Mouse (Mus musculus) intestine, embryonic 16.5 days (tissue): ENCODE data around the gene Ces2h. TPM values are rescaled to one million over a fixed set of nuclear protein-coding genes. Genes with fewer than 3 reads are reported as not detected.

ENCODE experiments used
- ATAC-seq: fragments of 200-750 bp; cut with Nextera tagmentation; 2 replicates; pipeline ENCODE4 v1.8.0; 2017; ENCODE audit warnings: moderate TSS enrichment, moderate library complexity
- H3K27ac ChIP-seq: fragments of 300-500 bp; sonication (generic); 2 replicates; pipeline ENCODE4 v1.5.1; 2014; ENCODE audit warnings: mild to moderate bottlenecking, low read length
- H3K27me3 ChIP-seq: fragments of 300-500 bp; sonication (generic); replicated peaks from 2 replicates; pipeline ENCODE4 v1.6.1; 2014; ENCODE audit warnings: low read length, control low read depth, mixed read lengths; ENCODE audit not compliant: control insufficient read depth, insufficient read depth
- H3K36me3 ChIP-seq: fragments of 300-500 bp; sonication (generic); 2 replicates; pipeline ENCODE4 v1.6.1; 2014; ENCODE audit warnings: low read length, control low read depth; ENCODE audit not compliant: control insufficient read depth, insufficient read depth
- H3K4me1 ChIP-seq: fragments of 300-500 bp; sonication (generic); 2 replicates; pipeline ENCODE4 v1.6.1; 2014; ENCODE audit warnings: low read length, control low read depth, mixed read lengths; ENCODE audit not compliant: control insufficient read depth, insufficient read depth
- H3K4me2 ChIP-seq: fragments of 300-500 bp; sonication (generic); 2 replicates; pipeline ENCODE4 v1.6.1; 2014; ENCODE audit warnings: low read depth, low read length, control low read depth
- H3K4me3 ChIP-seq: fragments of 300-500 bp; sonication (generic); 2 replicates; pipeline ENCODE4 v1.5.1; 2014; ENCODE audit warnings: mild to moderate bottlenecking, low read length
- H3K9ac ChIP-seq: fragments of 300-500 bp; sonication (generic); 2 replicates; pipeline ENCODE4 v1.6.1; 2014; ENCODE audit warnings: low read depth, low read length
- H3K9me3 ChIP-seq: fragments of 300-500 bp; sonication (generic); 2 replicates; pipeline ENCODE4 v1.6.1; 2016; ENCODE audit warnings: low read length, control low read depth; ENCODE audit not compliant: control insufficient read depth
- WGBS: fragments of 180-500 bp; shearing (Covaris S2); extraction: QIAGEN DNeasy Blood & Tissue Kit; methylation state at CpG from one replicate; pipeline ENCODE4 v1.1.7; 2014; 5-methylcytosine and 5-hydroxymethylcytosine counted together
- polyA plus RNA-seq: library from polyadenylated mRNA; unstranded; fragments of >200 nt; fragmentation: Nextera tagmentation; extraction: Ambion mirVana; gene quantifications from 2 replicates; pipeline ENCODE4 v1.2.1, GENCODE M21; 2015

The Ces2h gene
- 0.05 TPM in 1 of 2 replicates, not detected in the other for polyA plus RNA-seq

DNA sequence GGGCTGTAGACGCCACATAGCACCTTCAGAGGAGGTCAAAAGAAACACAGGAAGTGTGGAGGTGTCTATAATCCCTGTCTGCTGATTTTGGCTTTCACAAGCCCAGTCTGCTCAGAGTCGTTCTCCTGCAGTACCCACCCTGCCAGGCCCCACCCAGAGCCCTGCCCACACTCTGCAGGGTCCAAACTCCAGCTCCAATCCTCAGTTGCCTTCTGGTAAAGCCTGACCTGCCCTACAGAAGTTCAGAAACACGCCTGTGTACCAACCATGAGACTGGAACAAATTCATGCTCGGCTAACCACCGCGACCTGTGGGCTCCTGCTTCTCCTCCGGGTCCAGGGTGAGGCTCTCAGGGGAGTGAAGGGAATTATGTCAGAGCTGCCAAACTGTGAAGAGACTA lies at the start of gene Ces2h:
Ces2h (plus strand) TSS at position 268 of the 400 bp plus-strand sequence.
- H3K36me3 ChIP-seq = no peaks in the 10 kb centered on the region
- no peaks in the 10 kb centered on the region for H3K27me3 ChIP-seq
- no peak within 1 kb of the TSS for H3K4me3 ChIP-seq
- no peaks in the 10 kb centered on the region for H3K9me3 ChIP-seq
- 0 out of 2 replicates have a peak, but pooled peaks cover 4% of the 10 kb centered on the region for H3K4me1 ChIP-seq
- peak within 1 kb of the TSS; percentile 57; the same call in 1 of the 2 replicates for H3K27ac ChIP-seq
- 0 out of 2 replicates have a peak within 1 kb of the TSS, but pooled peaks have one; percentile 10 for H3K4me2 ChIP-seq
- WGBS = 69% methylated on average over 7 of the region's 7 CpGs
- H3K9ac ChIP-seq = peak within 1 kb of the TSS; percentile 33; the same call in 1 of the 2 replicates
- ATAC-seq = peak; percentile 95

DNA sequence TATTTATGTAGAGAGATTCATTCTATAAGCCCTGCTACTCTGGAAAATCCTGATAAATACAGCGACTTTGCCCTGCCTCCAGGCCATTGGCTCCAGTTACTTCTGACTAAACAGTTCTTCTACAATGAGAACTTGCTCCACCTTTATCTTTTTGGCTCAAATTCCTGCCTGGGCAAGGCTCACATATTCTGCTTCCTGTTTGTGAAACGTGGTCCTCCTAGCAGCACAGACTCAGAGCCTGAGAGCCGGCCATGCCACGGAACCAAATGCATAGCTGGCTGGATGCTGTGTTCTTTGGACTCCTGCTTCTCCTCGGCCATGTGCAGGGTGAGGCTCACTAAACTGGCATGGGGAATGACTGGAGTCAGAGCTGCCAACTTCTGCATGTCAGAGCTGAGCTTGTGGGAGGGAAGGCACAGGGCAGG lies 39.1 kb upstream of the Ces2h start, which contains the start of gene Ces2g:
Ces2g (plus strand) TSS at position 182 of the 425 bp plus-strand sequence.
- Histone ChIP-seq H3K4me1 (no peaks in the 10 kb centered on the region), H3K27me3 (no peaks in the 10 kb centered on the region), H3K4me3 (no peak within 1 kb of the TSS), H3K9ac (no peak within 1 kb of the TSS), H3K9me3 (no peaks in the 10 kb centered on the region), H3K27ac (no peak within 1 kb of the TSS), H3K4me2 (no peak within 1 kb of the TSS), H3K36me3 (no peaks in the 10 kb centered on the region)
- WGBS = 59% methylated on average over 5 of the region's 5 CpGs
- no peak for ATAC-seq

- Histone ChIP-seq H3K27ac (no peak overlapping the region), H3K27me3 (no peaks in the 10 kb centered on the region), H3K9ac (no peak overlapping the region), H3K4me3 (no peak overlapping the region), H3K36me3 (no peaks in the 10 kb centered on the region), H3K9me3 (no peaks in the 10 kb centered on the region), H3K4me1 (no peaks in the 10 kb centered on the region), H3K4me2 (no peak overlapping the region)
- WGBS = 77% methylated on average over 8 of the region's 8 CpGs
- peak; percentile 78 for ATAC-seq
Observed at GRCm38 (mm10) chr8:104962229-104962901, 38.3 kb upstream of the Ces2h start.

DNA sequence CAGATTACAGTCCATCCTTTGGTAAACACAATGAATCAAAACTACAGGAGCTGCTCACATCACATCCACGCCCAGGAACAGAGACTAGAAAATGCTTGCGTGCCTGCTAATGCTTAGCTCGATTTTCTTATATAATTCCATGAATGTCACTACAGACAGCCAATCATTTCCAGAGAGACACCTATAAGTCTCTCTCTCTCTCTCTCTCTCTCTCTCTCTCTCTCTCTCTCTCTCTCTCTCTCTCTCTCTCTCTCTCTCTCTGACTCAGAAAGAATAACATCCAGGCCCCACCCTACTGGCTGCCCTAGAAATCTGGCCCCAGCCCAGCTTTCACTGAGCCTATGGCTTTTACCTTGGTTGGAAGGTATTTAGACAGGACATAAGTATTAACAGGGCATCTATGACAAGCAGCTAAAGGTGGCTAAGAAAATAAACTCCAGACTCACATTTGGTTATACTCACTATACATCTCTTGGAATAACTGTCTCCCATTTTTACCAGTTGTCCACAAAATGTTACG lies 37.2 kb upstream of the Ces2h start:
- no peaks in the 10 kb centered on the region for H3K9me3 ChIP-seq
- H3K4me3 ChIP-seq = no peak overlapping the region
- H3K9ac ChIP-seq = no peak overlapping the region
- no peak overlapping the region for H3K27ac ChIP-seq
- WGBS = 73% methylated on average over 4 of the region's 4 CpGs
- no peaks in the 10 kb centered on the region for H3K36me3 ChIP-seq
- no peak overlapping the region for H3K4me2 ChIP-seq
- no peak for ATAC-seq
- no peaks in the 10 kb centered on the region for H3K4me1 ChIP-seq
- H3K27me3 ChIP-seq = no peaks in the 10 kb centered on the region

DNA sequence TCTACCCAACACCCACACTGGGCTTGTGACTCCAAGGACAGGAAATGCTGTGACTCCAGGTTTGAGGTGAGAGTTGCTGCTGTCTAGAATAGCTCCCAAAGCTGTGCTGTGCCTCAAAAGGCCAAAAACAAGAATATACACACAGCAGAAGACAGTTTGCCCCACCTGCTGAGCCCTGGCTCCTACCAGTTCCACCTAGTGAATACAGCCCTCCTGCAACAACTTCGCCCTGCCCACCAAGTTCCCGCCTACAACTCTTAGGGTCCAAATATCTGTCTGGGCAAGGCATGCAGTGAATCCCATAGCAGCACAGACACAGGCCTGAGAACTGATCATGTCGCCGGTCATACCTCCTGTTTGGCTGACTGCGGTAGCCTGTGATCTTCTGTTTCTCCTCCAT lies 16.5 kb upstream of the Ces2h start:
- Histone ChIP-seq H3K9me3 (no peaks in the 10 kb centered on the region), H3K27ac (no peak overlapping the region), H3K9ac (no peak overlapping the region), H3K4me1 (no peaks in the 10 kb centered on the region), H3K36me3 (no peaks in the 10 kb centered on the region), H3K27me3 (no peaks in the 10 kb centered on the region), H3K4me3 (no peak overlapping the region), H3K4me2 (no peak overlapping the region)
- WGBS = 93% methylated on average over 5 of the region's 5 CpGs
- ATAC-seq = no peak

DNA sequence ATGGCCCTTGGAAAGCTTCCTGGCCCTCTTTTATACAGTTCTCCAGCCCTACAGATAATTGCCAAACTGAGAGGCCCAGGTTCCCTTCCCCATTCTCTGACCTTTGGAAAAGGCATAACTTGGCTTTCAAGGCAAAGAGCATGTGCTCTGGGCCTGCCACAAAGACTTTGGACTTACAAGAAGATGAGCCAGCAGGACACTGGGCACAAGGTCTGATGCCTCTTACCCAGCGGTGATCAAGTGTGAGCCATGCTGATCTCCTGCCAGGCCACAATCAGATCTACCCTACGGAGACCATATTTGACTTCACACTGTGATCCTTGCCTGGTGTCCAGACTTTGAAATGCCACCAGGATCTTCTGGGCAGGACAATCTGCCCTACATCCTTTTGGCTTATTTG lies 15.7 kb upstream of the Ces2h start:
- H3K9me3 ChIP-seq = no peaks in the 10 kb centered on the region
- 0 out of 2 replicates have a peak, but pooled peaks have one; percentile 23 for ATAC-seq
- 92% methylated on average over 2 of the region's 2 CpGs for WGBS
- H3K4me1 ChIP-seq = no peaks in the 10 kb centered on the region
- H3K4me2 ChIP-seq = no peak overlapping the region
- H3K27me3 ChIP-seq = no peaks in the 10 kb centered on the region
- H3K36me3 ChIP-seq = no peaks in the 10 kb centered on the region
- H3K27ac ChIP-seq = no peak overlapping the region
- no peak overlapping the region for H3K4me3 ChIP-seq
- H3K9ac ChIP-seq = no peak overlapping the region

DNA sequence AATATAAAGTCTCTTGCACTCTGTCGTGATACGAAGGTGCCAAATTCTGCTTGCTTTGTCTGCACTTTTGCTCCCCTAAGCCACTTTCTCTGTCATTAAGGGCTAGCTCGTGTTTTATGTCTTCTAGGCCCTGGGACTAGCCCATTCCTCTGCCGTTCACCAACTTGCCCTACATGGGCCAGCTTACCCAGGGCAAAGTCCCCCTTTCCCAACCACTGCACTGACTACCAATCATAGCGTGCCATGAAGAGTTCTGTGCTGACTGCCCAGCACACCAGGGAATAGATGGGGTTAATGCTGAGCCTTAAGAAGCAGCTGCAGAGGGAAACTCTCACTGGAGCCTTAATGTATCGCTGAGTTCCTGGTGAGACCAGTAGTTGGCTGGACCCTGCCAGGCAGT lies 2.5 kb upstream of the Ces2h start:
- Histone ChIP-seq H3K9me3 (no peaks in the 10 kb centered on the region), H3K9ac (no peak overlapping the region), H3K4me3 (no peak overlapping the region), H3K4me2 (no peak overlapping the region), H3K4me1 (0 out of 2 replicates have a peak, but pooled peaks cover 4% of the 10 kb centered on the region), H3K27me3 (no peaks in the 10 kb centered on the region), H3K36me3 (no peaks in the 10 kb centered on the region), H3K27ac (no peak overlapping the region)
- 76% methylated on average over 6 of the region's 6 CpGs for WGBS
- ATAC-seq = 0 out of 2 replicates have a peak, but pooled peaks have one; percentile 30

- no peak overlapping the region for H3K4me3 ChIP-seq
- H3K4me2 ChIP-seq = no peak overlapping the region
- H3K9ac ChIP-seq = no peak overlapping the region
- H3K27ac ChIP-seq = no peak overlapping the region
- no peaks in the 10 kb centered on the region for H3K36me3 ChIP-seq
- H3K4me1 ChIP-seq = 0 out of 2 replicates have a peak, but pooled peaks cover 4% of the 10 kb centered on the region
- ATAC-seq = peak; percentile 75
- no peaks in the 10 kb centered on the region for H3K27me3 ChIP-seq
- no peaks in the 10 kb centered on the region for H3K9me3 ChIP-seq
- 71% methylated on average over 6 of the region's 6 CpGs for WGBS
Observed at GRCm38 (mm10) chr8:104999183-104999582, 1.5 kb upstream of the Ces2h start.

- Histone ChIP-seq H3K36me3 (no peaks in the 10 kb centered on the region), H3K27ac (no peak overlapping the region), H3K9ac (no peak overlapping the region), H3K27me3 (no peaks in the 10 kb centered on the region), H3K4me3 (no peak overlapping the region), H3K4me1 (no peaks in the 10 kb centered on the region), H3K4me2 (no peak overlapping the region), H3K9me3 (peaks cover 3% of the 10 kb centered on the region; the same call in 1 of the 2 replicates)
- 70% methylated on average over 2 of the region's 2 CpGs for WGBS
- ATAC-seq = no peak
Observed at GRCm38 (mm10) chr8:105010000-105010399, 9.3 kb downstream of the Ces2h start.
